Mouse (Mus musculus): Measurements from ENCODE around the gene Inka2. TPM values are rescaled to one million over a fixed set of nuclear protein-coding genes. Genes with fewer than 3 reads are reported as not detected.

The Inka2 gene
- polyA plus RNA-seq, 1 experiment from 2014 or later, result 4.6 TPM

GRCm38 (mm10) chr3:105717856-105718555 is 13.6 kb downstream of the Inka2 start:
- ATAC-seq (ENCODE audit: low FRiP score) (peak; percentile 54), DNase-seq (ENCODE audit: low spot score) (peak; percentile 44)
- whole genome bisulfite sequencing, result 38% methylated on average over 11 of the region's 11 CpGs

GRCm38 (mm10) chr3:105718746-105719145 is 14.3 kb downstream of the Inka2 start:
- ATAC-seq (ENCODE audit: low FRiP score), result no peak

More at GRCm38 (mm10) chr3:105717856-105718555, 13.6 kb downstream of the Inka2 start:
- Histone ChIP-seq H3K4me1 (replicated peaks; ENCODE audit: control insufficient read depth, insufficient read depth, low read length) (peaks cover 16% of the 10 kb centered on the region; the same call in 1 of the 2 replicates), H3K27ac (peak overlapping the region; percentile 17; the same call in 1 of the 2 replicates), H3K36me3 (replicated peaks; ENCODE audit: control insufficient read depth, insufficient read depth) (no peaks in the 10 kb centered on the region; the same call in 1 of the 2 replicates), H3K4me3 (replicated peaks; ENCODE audit: low read length) (no peak overlapping the region), H3K4me2 (replicated peaks) (no peak overlapping the region), H3K9me3 (ENCODE audit: control insufficient read depth, low read length) (no peaks in the 10 kb centered on the region), H3K9ac (no peak overlapping the region; the same call in 1 of the 2 replicates), H3K27me3 (ENCODE audit: control insufficient read depth, insufficient read depth, low read length) (no peaks in the 10 kb centered on the region)

GRCm38 (mm10) chr3:105719979-105720378 is 15.6 kb downstream of the Inka2 start:
- DNase-seq (ENCODE audit: low spot score), result no peak
- 72% methylated on average over 4 of the region's 4 CpGs for WGBS
- Histone ChIP-seq H3K4me2 (replicated peaks) (no peak overlapping the region), H3K9me3 (ENCODE audit: control insufficient read depth, low read length) (no peaks in the 10 kb centered on the region), H3K4me1 (replicated peaks; ENCODE audit: control insufficient read depth, insufficient read depth, low read length) (peaks cover 16% of the 10 kb centered on the region; the same call in 1 of the 2 replicates), H3K4me3 (replicated peaks; ENCODE audit: low read length) (no peak overlapping the region), H3K36me3 (replicated peaks; ENCODE audit: control insufficient read depth, insufficient read depth) (no peaks in the 10 kb centered on the region; the same call in 1 of the 2 replicates), H3K9ac (no peak overlapping the region), H3K27ac (no peak overlapping the region), H3K27me3 (ENCODE audit: control insufficient read depth, insufficient read depth, low read length) (no peaks in the 10 kb centered on the region)
- ATAC-seq (ENCODE audit: low FRiP score), result no peak

More at GRCm38 (mm10) chr3:105718746-105719145, 14.3 kb downstream of the Inka2 start:
- Histone ChIP-seq H3K4me1 (replicated peaks; ENCODE audit: control insufficient read depth, insufficient read depth, low read length) (peaks cover 16% of the 10 kb centered on the region; the same call in 1 of the 2 replicates), H3K4me2 (replicated peaks) (no peak overlapping the region), H3K27me3 (ENCODE audit: control insufficient read depth, insufficient read depth, low read length) (no peaks in the 10 kb centered on the region), H3K4me3 (replicated peaks; ENCODE audit: low read length) (no peak overlapping the region), H3K27ac (no peak overlapping the region), H3K9ac (no peak overlapping the region), H3K36me3 (replicated peaks; ENCODE audit: control insufficient read depth, insufficient read depth) (no peaks in the 10 kb centered on the region; the same call in 1 of the 2 replicates), H3K9me3 (ENCODE audit: control insufficient read depth, low read length) (no peaks in the 10 kb centered on the region)
- no peak for DNase-seq (ENCODE audit: low spot score)
- 65% methylated on average over 4 of the region's 4 CpGs for WGBS

GRCm38 (mm10) chr3:105720514-105720913 is 16.1 kb downstream of the Inka2 start:
- no peak overlapping the region for H3K9ac ChIP-seq

GRCm38 (mm10) chr3:105721681-105722201 is 17.3 kb downstream of the Inka2 start:
- ATAC-seq (ENCODE audit: low FRiP score), result no peak

More at GRCm38 (mm10) chr3:105720514-105720913, 16.1 kb downstream of the Inka2 start:
- H3K4me1 ChIP-seq (replicated peaks; ENCODE audit: control insufficient read depth, insufficient read depth, low read length), result peaks cover 16% of the 10 kb centered on the region; the same call in 1 of the 2 replicates
- H3K9me3 ChIP-seq (ENCODE audit: control insufficient read depth, low read length), result no peaks in the 10 kb centered on the region
- ATAC-seq (ENCODE audit: low FRiP score) (no peak), DNase-seq (ENCODE audit: low spot score) (no peak)
- H3K27ac ChIP-seq, result no peak overlapping the region
- no peak overlapping the region for H3K4me3 ChIP-seq (replicated peaks; ENCODE audit: low read length)
- no peaks in the 10 kb centered on the region for H3K27me3 ChIP-seq (ENCODE audit: control insufficient read depth, insufficient read depth, low read length)
- 79% methylated on average over 4 of the region's 4 CpGs for WGBS
- peaks cover 3% of the 10 kb centered on the region; the same call in 1 of the 2 replicates for H3K36me3 ChIP-seq (replicated peaks; ENCODE audit: control insufficient read depth, insufficient read depth)
- H3K4me2 ChIP-seq (replicated peaks), result no peak overlapping the region

GRCm38 (mm10) chr3:105722510-105722909 is 18.1 kb downstream of the Inka2 start:
- Histone ChIP-seq H3K27me3 (ENCODE audit: control insufficient read depth, insufficient read depth, low read length) (no peaks in the 10 kb centered on the region), H3K36me3 (replicated peaks; ENCODE audit: control insufficient read depth, insufficient read depth) (0 out of 2 replicates have a peak, but pooled peaks cover 3% of the 10 kb centered on the region), H3K4me1 (replicated peaks; ENCODE audit: control insufficient read depth, insufficient read depth, low read length) (peaks cover 16% of the 10 kb centered on the region; the same call in 1 of the 2 replicates), H3K9me3 (ENCODE audit: control insufficient read depth, low read length) (no peaks in the 10 kb centered on the region), H3K4me2 (replicated peaks) (no peak overlapping the region), H3K27ac (no peak overlapping the region), H3K4me3 (replicated peaks; ENCODE audit: low read length) (no peak overlapping the region), H3K9ac (no peak overlapping the region)
- ATAC-seq (ENCODE audit: low FRiP score) (no peak), DNase-seq (ENCODE audit: low spot score) (no peak)
- 91% methylated on average over 3 of the region's 3 CpGs for WGBS

More at GRCm38 (mm10) chr3:105721681-105722201, 17.3 kb downstream of the Inka2 start:
- peaks cover 16% of the 10 kb centered on the region; the same call in 1 of the 2 replicates for H3K4me1 ChIP-seq (replicated peaks; ENCODE audit: control insufficient read depth, insufficient read depth, low read length)
- H3K4me3 ChIP-seq (replicated peaks; ENCODE audit: low read length), result no peak overlapping the region
- H3K9ac ChIP-seq, result no peak overlapping the region
- H3K9me3 ChIP-seq (ENCODE audit: control insufficient read depth, low read length), result no peaks in the 10 kb centered on the region
- no peaks in the 10 kb centered on the region for H3K27me3 ChIP-seq (ENCODE audit: control insufficient read depth, insufficient read depth, low read length)
- H3K36me3 ChIP-seq (replicated peaks; ENCODE audit: control insufficient read depth, insufficient read depth), result peaks cover 3% of the 10 kb centered on the region; the same call in 1 of the 2 replicates
- whole genome bisulfite sequencing, result 74% methylated on average over 2 of the region's 2 CpGs
- no peak for DNase-seq (ENCODE audit: low spot score)
- no peak overlapping the region for H3K4me2 ChIP-seq (replicated peaks)
- H3K27ac ChIP-seq, result no peak overlapping the region

GRCm38 (mm10) chr3:105726037-105726436 is 21.6 kb downstream of the Inka2 start:
- Histone ChIP-seq H3K27ac (no peak overlapping the region), H3K4me1 (replicated peaks; ENCODE audit: control insufficient read depth, insufficient read depth, low read length) (no peaks in the 10 kb centered on the region), H3K9ac (no peak overlapping the region), H3K4me3 (replicated peaks; ENCODE audit: low read length) (no peak overlapping the region), H3K9me3 (ENCODE audit: control insufficient read depth, low read length) (no peaks in the 10 kb centered on the region), H3K4me2 (replicated peaks) (no peak overlapping the region), H3K27me3 (ENCODE audit: control insufficient read depth, insufficient read depth, low read length) (no peaks in the 10 kb centered on the region), H3K36me3 (replicated peaks; ENCODE audit: control insufficient read depth, insufficient read depth) (peaks cover 13% of the 10 kb centered on the region)
- peak; percentile 80 for DNase-seq (ENCODE audit: low spot score)
- no peak for ATAC-seq (ENCODE audit: low FRiP score)
- 2% methylated on average over 1 of the region's 1 CpGs for WGBS

GRCm38 (mm10) chr3:105732360-105732759 is 28.0 kb downstream of the Inka2 start:
- Histone ChIP-seq H3K4me1 (replicated peaks; ENCODE audit: control insufficient read depth, insufficient read depth, low read length) (no peaks in the 10 kb centered on the region), H3K9ac (no peak overlapping the region), H3K4me2 (replicated peaks) (no peak overlapping the region), H3K9me3 (ENCODE audit: control insufficient read depth, low read length) (no peaks in the 10 kb centered on the region), H3K4me3 (replicated peaks; ENCODE audit: low read length) (no peak overlapping the region), H3K27me3 (ENCODE audit: control insufficient read depth, insufficient read depth, low read length) (no peaks in the 10 kb centered on the region), H3K36me3 (replicated peaks; ENCODE audit: control insufficient read depth, insufficient read depth) (peaks cover 44% of the 10 kb centered on the region), H3K27ac (no peak overlapping the region)
- no peak for ATAC-seq (ENCODE audit: low FRiP score)
- WGBS, result 92% methylated on average over 4 of the region's 4 CpGs
- no peak for DNase-seq (ENCODE audit: low spot score)

- WGBS, result 85% methylated on average over 4 of the region's 4 CpGs
Measured at GRCm38 (mm10) chr3:105733538-105733937, 29.1 kb downstream of the Inka2 start.

More at GRCm38 (mm10) chr3:105733538-105733937, 29.1 kb downstream of the Inka2 start:
- Histone ChIP-seq H3K9me3 (ENCODE audit: control insufficient read depth, low read length) (no peaks in the 10 kb centered on the region), H3K27me3 (ENCODE audit: control insufficient read depth, insufficient read depth, low read length) (no peaks in the 10 kb centered on the region), H3K4me1 (replicated peaks; ENCODE audit: control insufficient read depth, insufficient read depth, low read length) (no peaks in the 10 kb centered on the region), H3K27ac (no peak overlapping the region), H3K4me3 (replicated peaks; ENCODE audit: low read length) (no peak overlapping the region), H3K4me2 (replicated peaks) (no peak overlapping the region), H3K36me3 (replicated peaks; ENCODE audit: control insufficient read depth, insufficient read depth) (peaks cover 51% of the 10 kb centered on the region), H3K9ac (no peak overlapping the region)
- DNase-seq (ENCODE audit: low spot score) (no peak), ATAC-seq (ENCODE audit: low FRiP score) (no peak)

Measured in hindbrain, embryonic 14.5 days (tissue).